ENCODE assay signal across 23 mouse cellular contexts in the genomic region with DNA sequence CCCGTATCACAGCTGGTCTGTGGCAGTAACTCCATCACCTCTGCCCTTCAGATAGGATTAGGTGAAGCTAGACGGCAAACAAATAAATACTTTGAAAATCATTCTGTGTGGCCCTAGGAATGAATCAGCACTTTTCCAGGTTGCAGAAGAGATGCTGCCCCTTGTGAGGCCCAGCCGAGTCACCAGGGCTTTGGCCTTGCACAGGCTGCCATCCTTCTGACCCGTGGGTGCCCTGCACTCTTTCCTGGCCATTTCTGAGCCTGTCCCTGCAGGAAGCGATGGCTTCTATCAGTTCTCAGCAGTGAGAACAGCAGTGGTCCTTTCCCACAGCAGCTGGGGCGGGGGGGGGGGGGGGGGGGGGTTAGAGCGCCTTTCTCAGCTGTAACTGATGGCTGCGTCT. TPM values are rescaled to one million over a fixed set of nuclear protein-coding genes. Genes with fewer than 3 reads are reported as not detected.
"Had no signal": no experiment of that assay in that cellular context is flagged by ENCODE, and none has a peak within 500 bp of the region (broad histone marks: within the 10 kb centered on the region; RNA-seq: fewer than 3 reads in every experiment).

No protein-coding gene starts in this region.

- H3K27ac ChIP-seq: neural tube, embryonic 12.5 days; neural tube, embryonic 13.5 days; neural tube, embryonic 15.5 days; stomach, embryonic 15.5 days; stomach, postnatal 0 days had no signal

- H3K4me3 ChIP-seq: neural tube, embryonic 12.5 days; neural tube, embryonic 13.5 days; neural tube, embryonic 15.5 days; stomach, embryonic 15.5 days had no signal

- H3K4me1 ChIP-seq: stomach, embryonic 15.5 days had no signal

- H3K9me3 ChIP-seq: neural tube, embryonic 12.5 days; neural tube, embryonic 13.5 days; neural tube, embryonic 15.5 days; stomach, embryonic 15.5 days had no signal

- H3K27me3 ChIP-seq: neural tube, embryonic 12.5 days; neural tube, embryonic 15.5 days; stomach, embryonic 15.5 days had no signal

- DNase-seq: retina, postnatal 1 day; right cerebral cortex, adult 18-20 months; right cerebral cortex, postnatal 14 days; right cerebral cortex, postnatal 25 days; right cerebral cortex, postnatal 4 days; spleen, adult 18-20 months; thymus, adult 18-20 months; thymus, adult 2 months; thymus, postnatal 14 days; thymus, postnatal 25 days; thymus, postnatal 4 days had no signal

RNA-seq across cellular contexts. Expression of a gene that starts 23.2 kb away (rescaled TPM):
- polyA plus RNA-seq: neural tube, embryonic 12.5 days; neural tube, embryonic 13.5 days; neural tube, embryonic 14.5 days; small intestine, adult 2 months; spleen, adult 2 months; stomach, embryonic 14.5 days; stomach, embryonic 15.5 days; stomach, embryonic 16.5 days; stomach, postnatal 0 days; testis, adult 2 months; thymus, adult 2 months; urinary bladder, adult 2 months had no signal
